Mouse (Mus musculus) gastrocnemius, postnatal 10 days (tissue): ENCODE results near the gene Kank4. TPM values are rescaled to one million over a fixed set of nuclear protein-coding genes. Genes with fewer than 3 reads are reported as not detected.

Source experiments
- DNase-seq: peaks from one replicate; pipeline ENCODE4 v3.0.0; 2021; ENCODE audit warnings: mixed read lengths
- total RNA-seq, 2 experiments: library from RNA; stranded (reverse); gene quantifications; 2 replicates each; pipeline ENCODE4 v1.2.3; 2021

The Kank4 gene
- total RNA-seq, 2 experiments from 2014 or later, result 4.5 to 5.5 TPM

GRCm38 (mm10) chr4:98710891-98711290, 106.4 kb downstream of the Kank4 start:
- no peak for DNase-seq

Other genes starting within 250 kb of the Kank4 start
- gene L1td1, start 90.8 kb downstream of the Kank4 start, total RNA-seq, result not detected
- gene I0C0044D17Rik, start 6.3 kb upstream of the Kank4 start, total RNA-seq, result not detected
- 10 to 100 TPM; 18.7 to 19.2 TPM for gene Usp1, start 106.3 kb upstream of the Kank4 start, total RNA-seq
- not detected for gene Angptl3, start 213.4 kb upstream of the Kank4 start, total RNA-seq